Mouse (Mus musculus) frontal cortex, postnatal 25 days (tissue): ENCODE results near the gene Tmem150c.

Experiments
- DNase-seq, 2 experiments: peaks; one replicate each; pipeline ENCODE4 v3.0.0; 2022; ENCODE audit warnings: low spot score in 2 of 2

Tmem150c gene

GRCm38 (mm10) chr5:100159638-100159973 lies at the start of gene Tmem150c:
Tmem150c (minus strand) TSS chr5:100159808.
- DNase-seq, result no peak

- no peak for DNase-seq
Observed at GRCm38 (mm10) chr5:100209093-100209492, 49.5 kb upstream of the Tmem150c start.

- DNase-seq, result no peak
Observed at GRCm38 (mm10) chr5:100206675-100207074, 47.1 kb upstream of the Tmem150c start.

- DNase-seq, result no peak
Observed at GRCm38 (mm10) chr5:100205519-100206189, 46.0 kb upstream of the Tmem150c start.

- DNase-seq, result no peak
Observed at GRCm38 (mm10) chr5:100200805-100201204, 41.2 kb upstream of the Tmem150c start.

GRCm38 (mm10) chr5:100200296-100200695 lies 40.7 kb upstream of the Tmem150c start:
- DNase-seq, result no peak

- no peak for DNase-seq
Observed at GRCm38 (mm10) chr5:100199092-100199853, 39.7 kb upstream of the Tmem150c start.

- DNase-seq, result no peak
Observed at GRCm38 (mm10) chr5:100197476-100197875, 37.9 kb upstream of the Tmem150c start.

- DNase-seq, result no peak
Observed at GRCm38 (mm10) chr5:100196854-100197431, 37.3 kb upstream of the Tmem150c start.

- DNase-seq, result no peak
Observed at GRCm38 (mm10) chr5:100196397-100196796, 36.8 kb upstream of the Tmem150c start.

GRCm38 (mm10) chr5:100191438-100192190 lies 32.0 kb upstream of the Tmem150c start:
- no peak for DNase-seq

GRCm38 (mm10) chr5:100187035-100187901 lies 27.7 kb upstream of the Tmem150c start:
- no peak for DNase-seq

GRCm38 (mm10) chr5:100186618-100187017 lies 27.0 kb upstream of the Tmem150c start:
- no peak for DNase-seq

- no peak for DNase-seq
Observed at GRCm38 (mm10) chr5:100185895-100186294, 26.3 kb upstream of the Tmem150c start.

- no peak for DNase-seq
Observed at GRCm38 (mm10) chr5:100181011-100181410, 21.4 kb upstream of the Tmem150c start.

- DNase-seq, result no peak
Observed at GRCm38 (mm10) chr5:100178781-100179165, 19.2 kb upstream of the Tmem150c start.

GRCm38 (mm10) chr5:100178122-100178780 lies 18.6 kb upstream of the Tmem150c start:
- DNase-seq, result no peak

- DNase-seq, result no peak
Observed at GRCm38 (mm10) chr5:100177547-100177946, 17.9 kb upstream of the Tmem150c start.

- DNase-seq, result no peak
Observed at GRCm38 (mm10) chr5:100176096-100176495, 16.5 kb upstream of the Tmem150c start.

- no peak for DNase-seq
Observed at GRCm38 (mm10) chr5:100175582-100175981, 16.0 kb upstream of the Tmem150c start.

- DNase-seq, result no peak
Observed at GRCm38 (mm10) chr5:100172104-100172503, 12.5 kb upstream of the Tmem150c start.
